9 mouse cellular contexts compared by ENCODE assay signal in the genomic region with DNA sequence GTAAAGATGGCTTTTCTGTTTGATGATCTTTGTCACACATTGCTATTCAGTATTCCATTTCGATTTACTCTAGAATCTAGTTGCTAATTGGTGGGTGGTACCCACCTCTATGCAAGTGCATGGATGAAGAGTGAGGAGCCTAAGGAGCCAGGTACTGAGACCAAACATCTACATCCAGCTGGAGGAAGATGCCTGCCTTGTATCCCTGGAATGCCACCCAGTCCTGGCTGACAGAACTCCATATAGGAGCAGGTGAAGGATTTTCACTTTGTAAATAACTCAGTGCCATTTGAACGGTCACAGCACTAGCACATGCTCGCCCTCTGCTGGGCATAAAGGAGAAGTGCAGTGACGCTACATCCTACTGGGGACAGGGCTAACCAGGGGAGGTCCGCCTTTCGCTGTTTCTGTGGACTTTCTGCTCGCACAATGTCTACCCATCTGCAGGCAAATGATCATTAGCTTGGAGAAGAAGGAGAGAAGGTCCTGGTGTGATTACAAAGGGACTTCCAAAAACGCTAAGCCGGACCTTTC. TPM values are rescaled to one million over a fixed set of nuclear protein-coding genes. Genes with fewer than 3 reads are reported as not detected.
DNase-seq lines count a peak whose midpoint lies in the region; ATAC-seq lines count a peak whose summit lies in the region.
"Had no signal": no experiment of that assay in that cellular context is flagged by ENCODE, and none has a peak within 500 bp of the region (broad histone marks: within the 10 kb centered on the region; RNA-seq: fewer than 3 reads in every experiment).

No protein-coding gene starts in this region.

- H3K27ac ChIP-seq in forebrain, embryonic 12.5 days = no peak overlapping the region
- H3K27ac ChIP-seq in midbrain, embryonic 10.5 days (replicated peaks) = no peak overlapping the region
- H3K27ac ChIP-seq: limb, embryonic 15.5 days had no signal

- WGBS in forebrain, embryonic 12.5 days = 22% methylated on average over 9 of the region's 9 CpGs
- 23% methylated on average over 9 of the region's 9 CpGs for WGBS in midbrain, embryonic 10.5 days

- peak; percentile 17 for DNase-seq in gastrocnemius, postnatal 10 days
- no peak for DNase-seq in gastrocnemius, adult 8-10 months (ENCODE audit: low spot score in 2 of 2)
- DNase-seq in A20 (ENCODE audit: low read depth, low spot score) = peak; percentile 50
- DNase-seq in brain, adult 2 months (ENCODE audit: low read depth, low spot score) = peak; percentile 82
- DNase-seq in kidney, postnatal 36 days = peak; percentile 17 to 61
- peak; percentile 56 for DNase-seq in midbrain, embryonic 10.5 days (ENCODE audit: low spot score)
- DNase-seq in urinary bladder, adult 18-20 months (ENCODE audit: low spot score in 2 of 2) = no peak

- H3K27me3 ChIP-seq in forebrain, embryonic 12.5 days = peaks cover 13% of the 10 kb centered on the region; the same call in 1 of the 2 replicates
- H3K27me3 ChIP-seq in midbrain, embryonic 10.5 days (ENCODE audit: low read depth, poor library complexity, severe bottlenecking) = peaks cover 20% of the 10 kb centered on the region

- no peak overlapping the region for H3K4me3 ChIP-seq in forebrain, embryonic 12.5 days (replicated peaks)
- no peak overlapping the region for H3K4me3 ChIP-seq in midbrain, embryonic 10.5 days
- H3K4me3 ChIP-seq: limb, embryonic 15.5 days had no signal

- H3K9ac ChIP-seq in forebrain, embryonic 12.5 days = no peak overlapping the region
- H3K9ac ChIP-seq: limb, embryonic 15.5 days had no signal

- H3K4me1 ChIP-seq in forebrain, embryonic 12.5 days = no peaks in the 10 kb centered on the region
- H3K4me1 ChIP-seq in midbrain, embryonic 10.5 days = peaks cover 4% of the 10 kb centered on the region; the same call in 1 of the 2 replicates

- no peaks in the 10 kb centered on the region for H3K36me3 ChIP-seq in forebrain, embryonic 12.5 days (replicated peaks)
- H3K36me3 ChIP-seq in midbrain, embryonic 10.5 days = no peaks in the 10 kb centered on the region
- H3K36me3 ChIP-seq: limb, embryonic 15.5 days had no signal

- H3K4me2 ChIP-seq in forebrain, embryonic 12.5 days = no peak overlapping the region
- H3K4me2 ChIP-seq: limb, embryonic 15.5 days had no signal

- no peaks in the 10 kb centered on the region for H3K9me3 ChIP-seq in forebrain, embryonic 12.5 days
- H3K9me3 ChIP-seq in midbrain, embryonic 10.5 days (replicated peaks) = no peaks in the 10 kb centered on the region
- H3K9me3 ChIP-seq: limb, embryonic 15.5 days had no signal

- ATAC-seq in forebrain, embryonic 12.5 days (ENCODE audit: low FRiP score) = peak; percentile 60; the same call in 1 of the 2 replicates

RNA-seq across cellular contexts. Expression of gene Kcna5, which starts 16.7 kb away (rescaled TPM):
- total RNA-seq in gastrocnemius, postnatal 10 days (2021) = 1 to 10 TPM; 3.7 to 6.0 TPM
- total RNA-seq in gastrocnemius, adult 8-10 months (2022) = 1 to 10 TPM; 3.3 to 3.9 (median 3.5) TPM
- 1.6 and 2.0 TPM in 2 replicates for polyA plus RNA-seq in forebrain, embryonic 12.5 days (2016; fragmentation: Nextera tagmentation; extraction: Ambion mirVana)
- polyA plus RNA-seq in midbrain, embryonic 10.5 days (2016; fragmentation: Nextera tagmentation; extraction: Ambion mirVana) = 3.7 and 5.1 TPM in 2 replicates

Comparison
In these comparisons a context has a peak if more than half of its experiments do, and no peak if none do; other contexts are left out.
1. DNase-seq: peak in gastrocnemius, postnatal 10 days (single experiment), A20 (single experiment), brain, adult 2 months (single experiment), kidney, postnatal 36 days (2 of 2) and midbrain, embryonic 10.5 days (single experiment); none in gastrocnemius, adult 8-10 months (0 of 2) and urinary bladder, adult 18-20 months (0 of 2).